Mouse (Mus musculus) CH12F3 (cell line): Measurements from ENCODE around the gene Syt2.

Experiments used
- in situ Hi-C: fragments of 300-500 bp; cut with MboI; formaldehyde crosslinking; loops from 2 replicates; pipeline ENCODE4 v1.14.3; 2020; ENCODE audit warnings: low sequenced_read_pairs

The Syt2 gene

GRCm38 (mm10) chr1:134770312-134770711 is 123.8 kb downstream of the Syt2 start:
- in situ Hi-C loops, result no loop called here

- in situ Hi-C loops, result no loop called here
Observed at GRCm38 (mm10) chr1:134771353-134771752, 124.9 kb downstream of the Syt2 start.

GRCm38 (mm10) chr1:134771999-134772398 is 125.5 kb downstream of the Syt2 start:
- in situ Hi-C loops, result no loop called here

- in situ Hi-C loops, result no loop called here
Observed at GRCm38 (mm10) chr1:134772821-134773220, 126.3 kb downstream of the Syt2 start.

GRCm38 (mm10) chr1:134773256-134773655 is 126.8 kb downstream of the Syt2 start:
- in situ Hi-C loops, result no loop called here

GRCm38 (mm10) chr1:134774247-134774646 is 127.8 kb downstream of the Syt2 start:
- in situ Hi-C loops, result no loop called here

GRCm38 (mm10) chr1:134774728-134775287 is 128.3 kb downstream of the Syt2 start:
- in situ Hi-C loops, result no loop called here

- in situ Hi-C loops, result no loop called here
Observed at GRCm38 (mm10) chr1:134775631-134776030, 129.2 kb downstream of the Syt2 start.

GRCm38 (mm10) chr1:134777201-134777885 is 130.9 kb downstream of the Syt2 start:
- in situ Hi-C loops, result no loop called here

GRCm38 (mm10) chr1:134777936-134778548 is 131.6 kb downstream of the Syt2 start:
- in situ Hi-C loops, result no loop called here

- in situ Hi-C loops, result no loop called here
Observed at GRCm38 (mm10) chr1:134782797-134783196, 136.3 kb downstream of the Syt2 start.

- in situ Hi-C loops, result no loop called here
Observed at GRCm38 (mm10) chr1:134783958-134784357, 137.5 kb downstream of the Syt2 start.

GRCm38 (mm10) chr1:134784481-134784880 is 138.0 kb downstream of the Syt2 start:
- in situ Hi-C loops, result no loop called here

GRCm38 (mm10) chr1:134784911-134785310 is 138.4 kb downstream of the Syt2 start:
- in situ Hi-C loops, result no loop called here

GRCm38 (mm10) chr1:134788096-134788495 is 141.6 kb downstream of the Syt2 start:
- in situ Hi-C loops, result no loop called here

- in situ Hi-C loops, result no loop called here
Observed at GRCm38 (mm10) chr1:134790716-134791439, 144.4 kb downstream of the Syt2 start.

GRCm38 (mm10) chr1:134791456-134791855 is 145.0 kb downstream of the Syt2 start:
- in situ Hi-C loops, result no loop called here

GRCm38 (mm10) chr1:134796076-134796475 is 149.6 kb downstream of the Syt2 start:
- in situ Hi-C loops, result no loop called here

GRCm38 (mm10) chr1:134796536-134796935 is 150.1 kb downstream of the Syt2 start:
- in situ Hi-C loops, result no loop called here

GRCm38 (mm10) chr1:134801758-134802157 is 155.3 kb downstream of the Syt2 start:
- in situ Hi-C loops, result no loop called here

- in situ Hi-C loops, result no loop called here
Observed at GRCm38 (mm10) chr1:134803286-134804117, 157.0 kb downstream of the Syt2 start.
